ENCODE assay signal across 21 mouse cellular contexts in genomic region chr10:11746959-11747358, GRCm38 (mm10).
DNase-seq lines count a peak whose midpoint lies in the region; ATAC-seq and TF ChIP-seq lines count a peak whose summit lies in the region.
"Had no signal": no experiment of that assay in that cellular context is flagged by ENCODE, and none has a peak within 500 bp of the region (broad histone marks: within the 10 kb centered on the region; RNA-seq: fewer than 3 reads in every experiment).

No protein-coding gene starts in this region.

- in situ Hi-C loops in ES-E14 (cut with MboI; ENCODE audit: low sequenced_read_pairs in 2 of 2, unreplicated experiment in 2 of 2): no loop called here

- H3K9ac ChIP-seq in embryonic facial prominence, embryonic 14.5 days (ENCODE audit: low read depth, low read length): no peak overlapping the region
- H3K9ac ChIP-seq in ES-E14 (ENCODE audit: insufficient read depth, low read depth, low read length, poor library complexity, severe bottlenecking): no peak overlapping the region
- H3K9ac ChIP-seq: embryonic facial prominence, embryonic 13.5 days; forebrain, embryonic 12.5 days had no signal

- H3K4me3 ChIP-seq in embryonic facial prominence, embryonic 14.5 days (ENCODE audit: low read depth, low read length): no peak overlapping the region
- no peak overlapping the region for H3K4me3 ChIP-seq in embryonic facial prominence, embryonic 10.5 days
- H3K4me3 ChIP-seq in ES-E14 (ENCODE audit: insufficient read depth in 1 of 2, low read depth in 1 of 2, low read length in 2 of 2, poor library complexity in 1 of 2, severe bottlenecking in 1 of 2): no peak overlapping the region
- H3K4me3 ChIP-seq: embryonic facial prominence, embryonic 13.5 days; forebrain, embryonic 12.5 days had no signal

- H3K36me3 ChIP-seq in embryonic facial prominence, embryonic 14.5 days (ENCODE audit: control insufficient read depth, insufficient read depth, low read length): no peaks in the 10 kb centered on the region
- no peaks in the 10 kb centered on the region for H3K36me3 ChIP-seq in embryonic facial prominence, embryonic 10.5 days (replicated peaks)
- H3K36me3 ChIP-seq in ES-E14 (ENCODE audit: control insufficient read depth, insufficient read depth, low read length, poor library complexity, severe bottlenecking): no peaks in the 10 kb centered on the region
- H3K36me3 ChIP-seq: embryonic facial prominence, embryonic 13.5 days; forebrain, embryonic 12.5 days had no signal

- H3K27me3 ChIP-seq in embryonic facial prominence, embryonic 14.5 days (replicated peaks; ENCODE audit: control insufficient read depth, insufficient read depth, low read length): no peaks in the 10 kb centered on the region
- H3K27me3 ChIP-seq in embryonic facial prominence, embryonic 10.5 days (replicated peaks; ENCODE audit: low read depth, poor library complexity, severe bottlenecking): no peaks in the 10 kb centered on the region
- H3K27me3 ChIP-seq: CH12.LX; embryonic facial prominence, embryonic 13.5 days; forebrain, embryonic 12.5 days had no signal

- DNase-seq in embryonic facial prominence, embryonic 14.5 days (ENCODE audit: low spot score): peak; percentile 13
- no peak for DNase-seq in embryonic facial prominence, embryonic 10.5 days (ENCODE audit: low spot score)
- DNase-seq in ES-E14 (ENCODE audit: low read depth, low spot score) (peak; percentile 42), ZHBTc4 (ENCODE audit: low read depth, low spot score) (peak; percentile 86)
- DNase-seq in urinary bladder, adult 18-20 months (ENCODE audit: low spot score in 2 of 2): no peak
- no peak for DNase-seq in frontal cortex, postnatal 25 days (ENCODE audit: low spot score in 2 of 2)
- DNase-seq: adrenal gland, adult 2 months; adrenal gland, postnatal 10 days; adrenal gland, postnatal 25 days; B cell, adult 2 months; cerebellum, adult 11-12 months; cerebellum, adult 2 months; cerebellum, adult 9-10 months; cerebellum, postnatal 10 days; cerebellum, postnatal 25 days had no signal

- H3K4me1 ChIP-seq in embryonic facial prominence, embryonic 14.5 days (ENCODE audit: control insufficient read depth, insufficient read depth, low read length): no peaks in the 10 kb centered on the region
- H3K4me1 ChIP-seq in embryonic facial prominence, embryonic 10.5 days: no peaks in the 10 kb centered on the region
- peaks cover 0 to 12% of the 10 kb centered on the region in 2 experiments; a peak in 3 of 4 replicates for H3K4me1 ChIP-seq in ES-E14 (ENCODE audit: control insufficient read depth in 2 of 2, insufficient read depth in 2 of 2, low read length in 2 of 2, poor library complexity in 1 of 2)
- H3K4me1 ChIP-seq: embryonic facial prominence, embryonic 13.5 days; forebrain, embryonic 12.5 days had no signal

- no peak for ATAC-seq in embryonic facial prominence, embryonic 14.5 days (ENCODE audit: low read depth)
- ATAC-seq: CD4-positive, CD25-positive, alpha-beta regulatory T cell, adult 4 months; forebrain, embryonic 14.5 days; forebrain, embryonic 16.5 days had no signal

- H3K9me3 ChIP-seq in embryonic facial prominence, embryonic 14.5 days (ENCODE audit: control insufficient read depth, low read length): no peaks in the 10 kb centered on the region
- H3K9me3 ChIP-seq in embryonic facial prominence, embryonic 10.5 days: no peaks in the 10 kb centered on the region
- H3K9me3 ChIP-seq in ES-E14 (ENCODE audit: control insufficient read depth, insufficient read depth, low read depth, low read length): no peaks in the 10 kb centered on the region
- H3K9me3 ChIP-seq: embryonic facial prominence, embryonic 13.5 days; forebrain, embryonic 12.5 days had no signal

- no peak overlapping the region for H3K4me2 ChIP-seq in embryonic facial prominence, embryonic 14.5 days (ENCODE audit: low read depth, low read length)
- H3K4me2 ChIP-seq: embryonic facial prominence, embryonic 13.5 days; forebrain, embryonic 12.5 days had no signal

- no peak overlapping the region for H3K27ac ChIP-seq in embryonic facial prominence, embryonic 14.5 days (replicated peaks; ENCODE audit: low read depth, low read length)
- H3K27ac ChIP-seq in embryonic facial prominence, embryonic 10.5 days (replicated peaks): no peak overlapping the region
- no peak overlapping the region; the same call in 1 of the 2 replicates for H3K27ac ChIP-seq in ES-E14 (ENCODE audit: insufficient read depth, low read depth, low read length, poor library complexity, severe bottlenecking)
- H3K27ac ChIP-seq: embryonic facial prominence, embryonic 13.5 days; forebrain, embryonic 12.5 days had no signal

TF ChIP-seq in ES-E14, 5 proteins besides CTCF, POLR2A, EP300 and RAD21:
- TF ChIP-seq CHD2 (IDR thresholded peaks at IDR 0.05; ENCODE audit: low read depth, low read length): 0 out of 2 replicates have a peak, but pooled peaks have one; percentile 57
- TF ChIP-seq ZNF384 (IDR thresholded peaks at IDR 0.05; ENCODE audit: low read depth, low read length): no peak
TF ChIP-seq in ES-E14: peak in this region for 1.

Comparison
In these comparisons a context has a peak if more than half of its experiments do, and no peak if none do; other contexts are left out.
1. DNase-seq: peak in embryonic facial prominence, embryonic 14.5 days (single experiment), ES-E14 (single experiment) and ZHBTc4 (single experiment); none in embryonic facial prominence, embryonic 10.5 days (single experiment), urinary bladder, adult 18-20 months (0 of 2) and frontal cortex, postnatal 25 days (0 of 2).